Mouse (Mus musculus): ENCODE data around the gene Osbpl9. TPM values are rescaled to one million over a fixed set of nuclear protein-coding genes. Genes with fewer than 3 reads are reported as not detected.

Osbpl9 gene
- polyA plus RNA-seq, 1 experiment from 2014 or later, result 64.5 TPM

- Histone ChIP-seq H3K27me3 (ENCODE audit: low read depth, poor library complexity, severe bottlenecking) (no peaks in the 10 kb centered on the region), H3K9me3 (replicated peaks) (no peaks in the 10 kb centered on the region), H3K4me1 (peaks cover 5% of the 10 kb centered on the region), H3K4me3 (no peak overlapping the region), H3K27ac (no peak overlapping the region), H3K36me3 (no peaks in the 10 kb centered on the region)
- 81% methylated on average over 1 of the region's 1 CpGs for WGBS
- DNase-seq (ENCODE audit: low spot score), result no peak
Measured at GRCm38 (mm10) chr4:109143091-109143490, 59.0 kb downstream of the Osbpl9 start.

- Histone ChIP-seq H3K4me1 (peaks cover 5% of the 10 kb centered on the region), H3K27me3 (ENCODE audit: low read depth, poor library complexity, severe bottlenecking) (no peaks in the 10 kb centered on the region), H3K36me3 (no peaks in the 10 kb centered on the region), H3K9me3 (replicated peaks) (no peaks in the 10 kb centered on the region), H3K4me3 (no peak overlapping the region), H3K27ac (no peak overlapping the region)
- DNase-seq (ENCODE audit: low spot score), result no peak
- 49% methylated on average over 4 of the region's 4 CpGs for WGBS
Measured at GRCm38 (mm10) chr4:109138551-109138950, 63.5 kb downstream of the Osbpl9 start.

GRCm38 (mm10) chr4:109136475-109137125, 65.5 kb downstream of the Osbpl9 start:
- Histone ChIP-seq H3K4me3 (no peak overlapping the region), H3K36me3 (peaks cover 3% of the 10 kb centered on the region; the same call in 1 of the 2 replicates), H3K9me3 (replicated peaks) (no peaks in the 10 kb centered on the region), H3K4me1 (peaks cover 5% of the 10 kb centered on the region), H3K27ac (no peak overlapping the region), H3K27me3 (ENCODE audit: low read depth, poor library complexity, severe bottlenecking) (no peaks in the 10 kb centered on the region)
- DNase-seq (ENCODE audit: low spot score), result no peak
- WGBS, result 92% methylated on average over 7 of the region's 7 CpGs

GRCm38 (mm10) chr4:109134955-109135354, 67.1 kb downstream of the Osbpl9 start:
- Histone ChIP-seq H3K36me3 (peaks cover 3% of the 10 kb centered on the region; the same call in 1 of the 2 replicates), H3K4me1 (peaks cover 5% of the 10 kb centered on the region), H3K27me3 (ENCODE audit: low read depth, poor library complexity, severe bottlenecking) (no peaks in the 10 kb centered on the region), H3K27ac (no peak overlapping the region), H3K9me3 (replicated peaks) (no peaks in the 10 kb centered on the region), H3K4me3 (no peak overlapping the region)
- no peak for DNase-seq (ENCODE audit: low spot score)
- 94% methylated on average over 3 of the region's 3 CpGs for WGBS

GRCm38 (mm10) chr4:109131256-109131872, 70.7 kb downstream of the Osbpl9 start:
- WGBS, result 96% methylated on average over 10 of the region's 10 CpGs

GRCm38 (mm10) chr4:109128971-109129370, 73.1 kb downstream of the Osbpl9 start:
- Histone ChIP-seq H3K9me3 (replicated peaks) (no peaks in the 10 kb centered on the region), H3K36me3 (peaks cover 3% of the 10 kb centered on the region; the same call in 1 of the 2 replicates), H3K4me3 (no peak overlapping the region), H3K4me1 (no peaks in the 10 kb centered on the region), H3K27ac (no peak overlapping the region), H3K27me3 (ENCODE audit: low read depth, poor library complexity, severe bottlenecking) (no peaks in the 10 kb centered on the region)
- no peak for DNase-seq (ENCODE audit: low spot score)

More at GRCm38 (mm10) chr4:109131256-109131872, 70.7 kb downstream of the Osbpl9 start:
- DNase-seq (ENCODE audit: low spot score), result no peak
- Histone ChIP-seq H3K9me3 (replicated peaks) (no peaks in the 10 kb centered on the region), H3K36me3 (peaks cover 3% of the 10 kb centered on the region; the same call in 1 of the 2 replicates), H3K27me3 (ENCODE audit: low read depth, poor library complexity, severe bottlenecking) (no peaks in the 10 kb centered on the region), H3K4me1 (no peaks in the 10 kb centered on the region), H3K4me3 (no peak overlapping the region), H3K27ac (no peak overlapping the region)

- Histone ChIP-seq H3K4me3 (no peak overlapping the region), H3K9me3 (replicated peaks) (no peaks in the 10 kb centered on the region), H3K27ac (no peak overlapping the region), H3K36me3 (peaks cover 3% of the 10 kb centered on the region; the same call in 1 of the 2 replicates), H3K27me3 (ENCODE audit: low read depth, poor library complexity, severe bottlenecking) (no peaks in the 10 kb centered on the region), H3K4me1 (no peaks in the 10 kb centered on the region)
- 92% methylated on average over 9 of the region's 9 CpGs for WGBS
- no peak for DNase-seq (ENCODE audit: low spot score)
Measured at GRCm38 (mm10) chr4:109128017-109128416, 74.1 kb downstream of the Osbpl9 start.

- WGBS, result 82% methylated on average over 9 of the region's 10 CpGs
Measured at GRCm38 (mm10) chr4:109126834-109127564, 75.1 kb downstream of the Osbpl9 start.

GRCm38 (mm10) chr4:109125746-109126425, 76.2 kb downstream of the Osbpl9 start:
- Histone ChIP-seq H3K36me3 (no peaks in the 10 kb centered on the region), H3K9me3 (replicated peaks) (no peaks in the 10 kb centered on the region), H3K4me3 (no peak overlapping the region), H3K4me1 (no peaks in the 10 kb centered on the region), H3K27me3 (ENCODE audit: low read depth, poor library complexity, severe bottlenecking) (no peaks in the 10 kb centered on the region), H3K27ac (no peak overlapping the region)
- 72% methylated on average over 2 of the region's 2 CpGs for WGBS
- no peak for DNase-seq (ENCODE audit: low spot score)

More at GRCm38 (mm10) chr4:109126834-109127564, 75.1 kb downstream of the Osbpl9 start:
- H3K9me3 ChIP-seq (replicated peaks), result no peaks in the 10 kb centered on the region
- H3K36me3 ChIP-seq, result peaks cover 3% of the 10 kb centered on the region; the same call in 1 of the 2 replicates
- H3K4me1 ChIP-seq, result no peaks in the 10 kb centered on the region
- no peaks in the 10 kb centered on the region for H3K27me3 ChIP-seq (ENCODE audit: low read depth, poor library complexity, severe bottlenecking)
- H3K27ac ChIP-seq, result no peak overlapping the region
- H3K4me3 ChIP-seq, result no peak overlapping the region
- DNase-seq (ENCODE audit: low spot score), result no peak

- no peaks in the 10 kb centered on the region for H3K27me3 ChIP-seq (ENCODE audit: low read depth, poor library complexity, severe bottlenecking)
- H3K4me1 ChIP-seq, result peaks cover 7% of the 10 kb centered on the region
- no peak overlapping the region for H3K27ac ChIP-seq
- DNase-seq (ENCODE audit: low spot score), result no peak
- no peaks in the 10 kb centered on the region for H3K36me3 ChIP-seq
- WGBS, result 81% methylated on average over 4 of the region's 4 CpGs
- no peaks in the 10 kb centered on the region for H3K9me3 ChIP-seq (replicated peaks)
- H3K4me3 ChIP-seq, result no peak overlapping the region
Measured at GRCm38 (mm10) chr4:109122830-109123555, 79.1 kb downstream of the Osbpl9 start.

GRCm38 (mm10) chr4:109120735-109121134, 81.3 kb downstream of the Osbpl9 start:
- 87% methylated on average over 6 of the region's 6 CpGs for WGBS
- Histone ChIP-seq H3K36me3 (no peaks in the 10 kb centered on the region), H3K27ac (no peak overlapping the region)

GRCm38 (mm10) chr4:109119641-109120125, 82.4 kb downstream of the Osbpl9 start:
- Histone ChIP-seq H3K4me3 (no peak overlapping the region), H3K9me3 (replicated peaks) (no peaks in the 10 kb centered on the region), H3K36me3 (no peaks in the 10 kb centered on the region), H3K27me3 (ENCODE audit: low read depth, poor library complexity, severe bottlenecking) (no peaks in the 10 kb centered on the region), H3K27ac (no peak overlapping the region), H3K4me1 (peaks cover 12% of the 10 kb centered on the region)
- DNase-seq (ENCODE audit: low spot score), result no peak
- 83% methylated on average over 5 of the region's 5 CpGs for WGBS

More at GRCm38 (mm10) chr4:109120735-109121134, 81.3 kb downstream of the Osbpl9 start:
- no peak for DNase-seq (ENCODE audit: low spot score)
- Histone ChIP-seq H3K9me3 (replicated peaks) (no peaks in the 10 kb centered on the region), H3K27me3 (ENCODE audit: low read depth, poor library complexity, severe bottlenecking) (no peaks in the 10 kb centered on the region), H3K4me1 (peaks cover 12% of the 10 kb centered on the region), H3K4me3 (no peak overlapping the region)

Measured in limb, embryonic 10.5 days (tissue).